Mouse (Mus musculus) limb, embryonic 14.5 days (tissue): ENCODE data around the gene Lasp1. TPM values are rescaled to one million over a fixed set of nuclear protein-coding genes. Genes with fewer than 3 reads are reported as not detected.

Experiments
- ATAC-seq: fragments of 200-750 bp; cut with Nextera tagmentation; 2 replicates; pipeline ENCODE4 v1.8.0; 2017; ENCODE audit warnings: low read depth, moderate number of reproducible peaks, moderate TSS enrichment; ENCODE audit not compliant: low FRiP score
- DNase-seq: peaks from one replicate; pipeline ENCODE4 v3.0.0-alpha.2; 2015; ENCODE audit warnings: low spot score
- H3K27ac ChIP-seq: fragments of 300-500 bp; sonication (generic); replicated peaks from 2 replicates; pipeline ENCODE4 v1.5.1; 2014; ENCODE audit warnings: low read depth, mild to moderate bottlenecking, low read length, moderate library complexity, mixed read lengths
- H3K27me3 ChIP-seq: fragments of 300-500 bp; sonication (generic); 2 replicates; pipeline ENCODE4 v1.6.1; 2014; ENCODE audit warnings: low read length, mixed read lengths; ENCODE audit not compliant: control insufficient read depth, insufficient read depth
- H3K36me3 ChIP-seq: fragments of 300-500 bp; sonication (generic); 2 replicates; pipeline ENCODE4 v1.6.1; 2014; ENCODE audit warnings: mild to moderate bottlenecking, low read length, moderate library complexity, mixed read lengths; ENCODE audit not compliant: control insufficient read depth, insufficient read depth
- H3K4me1 ChIP-seq: fragments of 300-500 bp; sonication (generic); 2 replicates; pipeline ENCODE4 v1.6.1; 2014; ENCODE audit warnings: antibody characterized with exemption, low read length, mixed read lengths; ENCODE audit not compliant: control insufficient read depth, insufficient read depth
- H3K4me2 ChIP-seq: fragments of 300-500 bp; sonication (generic); replicated peaks from 2 replicates; pipeline ENCODE4 v1.6.1; 2014; ENCODE audit warnings: low read depth, mild to moderate bottlenecking, low read length, moderate library complexity; ENCODE audit not compliant: severe bottlenecking
- H3K4me3 ChIP-seq: fragments of 300-500 bp; sonication (generic); replicated peaks from 2 replicates; pipeline ENCODE4 v1.5.1; 2014; ENCODE audit warnings: low read length
- H3K9ac ChIP-seq: fragments of 300-500 bp; sonication (generic); 2 replicates; pipeline ENCODE4 v1.6.1; 2014; ENCODE audit warnings: mild to moderate bottlenecking, low read depth, low read length, moderate library complexity; ENCODE audit not compliant: severe bottlenecking
- H3K9me3 ChIP-seq: fragments of 300-500 bp; sonication (generic); 2 replicates; pipeline ENCODE4 v1.6.1; 2016; ENCODE audit warnings: low read length; ENCODE audit not compliant: control insufficient read depth
- POLR2A ChIP-seq: fragments of 200-500 bp; IDR thresholded peaks from 2 replicates; pipeline ENCODE4 v1.8.0; 2012; ENCODE audit warnings: inconsistent platforms, mild to moderate bottlenecking, moderate library complexity, borderline replicate concordance; ENCODE audit not compliant: insufficient read depth, insufficient read length; ENCODE audit errors: extremely low read depth
- WGBS: fragments of 180-500 bp; shearing (Covaris S2); extraction: QIAGEN DNeasy Blood & Tissue Kit; methylation state at CpG from one replicate; pipeline ENCODE4 v1.1.7; 2014; 5-methylcytosine and 5-hydroxymethylcytosine counted together
- polyA plus RNA-seq, 2 experiments: library from polyadenylated mRNA; depleted of rRNA in 1 of 2; stranded (reverse) in 1 of 2; unstranded in 1 of 2; fragments of >200 nt; fragmentation: Nextera tagmentation in 1 of 2; extraction: Ambion mirVana in 1 of 2; gene quantifications; 2 replicates each; pipeline versions ENCODE4 v1.2.1 to v1.2.3; 2012 to 2014

Gene Lasp1
- polyA plus RNA-seq, 2 experiments, result 95.7 to 105 TPM

- 50% methylated on average over 9 of the region's 13 CpGs for WGBS
- no peak overlapping the region for H3K9ac ChIP-seq
- peaks cover 83% of the 10 kb centered on the region for H3K36me3 ChIP-seq
- H3K4me2 ChIP-seq, result no peak overlapping the region
- H3K27me3 ChIP-seq, result no peaks in the 10 kb centered on the region
- no peak overlapping the region for H3K27ac ChIP-seq
- ATAC-seq, result no peak
- peaks cover 65% of the 10 kb centered on the region for H3K4me1 ChIP-seq
- TF ChIP-seq POLR2A, result no peak
- DNase-seq, result no peak
- H3K4me3 ChIP-seq, result no peak overlapping the region
- no peaks in the 10 kb centered on the region for H3K9me3 ChIP-seq
Measured at GRCm38 (mm10) chr11:97811569-97812362, 13.0 kb downstream of the Lasp1 start.

DNA sequence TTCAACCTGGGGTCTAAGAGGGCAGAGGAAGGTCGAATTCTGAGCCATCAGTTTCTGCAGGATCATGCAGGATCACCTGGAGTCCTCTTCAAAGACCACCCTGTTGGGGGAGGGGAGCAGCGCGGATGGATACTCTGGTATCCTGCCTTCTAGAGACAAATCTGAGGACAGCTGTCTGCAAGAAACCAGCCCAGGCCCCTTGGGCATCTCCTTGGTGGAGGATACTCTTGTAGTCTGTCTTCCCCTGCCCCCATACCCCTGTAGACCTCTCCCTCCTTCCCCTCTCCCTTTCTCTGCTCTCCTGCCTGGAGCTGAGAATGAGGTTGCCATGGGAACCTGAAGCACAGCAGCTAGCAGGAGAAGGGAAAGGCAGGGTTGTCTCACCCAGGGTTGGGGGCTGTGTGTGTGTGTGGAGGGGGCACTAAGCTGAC lies 13.7 kb downstream of the Lasp1 start:
- TF ChIP-seq POLR2A, result no peak
- Histone ChIP-seq H3K4me2 (no peak overlapping the region), H3K4me3 (no peak overlapping the region), H3K9ac (no peak overlapping the region), H3K9me3 (no peaks in the 10 kb centered on the region), H3K36me3 (peaks cover 76% of the 10 kb centered on the region), H3K4me1 (peaks cover 61% of the 10 kb centered on the region), H3K27me3 (no peaks in the 10 kb centered on the region), H3K27ac (no peak overlapping the region)
- ATAC-seq, result peak; percentile 35; the same call in 1 of the 2 replicates
- 41% methylated on average over 3 of the region's 3 CpGs for WGBS
- DNase-seq, result no peak

- Histone ChIP-seq H3K4me2 (no peak overlapping the region), H3K27me3 (no peaks in the 10 kb centered on the region), H3K27ac (no peak overlapping the region), H3K9me3 (no peaks in the 10 kb centered on the region), H3K4me1 (peaks cover 60% of the 10 kb centered on the region), H3K36me3 (peaks cover 75% of the 10 kb centered on the region), H3K4me3 (no peak overlapping the region), H3K9ac (no peak overlapping the region)
- ATAC-seq (no peak), DNase-seq (no peak)
- WGBS, result 63% methylated on average over 7 of the region's 7 CpGs
- no peak for TF ChIP-seq POLR2A
Measured at GRCm38 (mm10) chr11:97813085-97813484, 14.3 kb downstream of the Lasp1 start.

DNA sequence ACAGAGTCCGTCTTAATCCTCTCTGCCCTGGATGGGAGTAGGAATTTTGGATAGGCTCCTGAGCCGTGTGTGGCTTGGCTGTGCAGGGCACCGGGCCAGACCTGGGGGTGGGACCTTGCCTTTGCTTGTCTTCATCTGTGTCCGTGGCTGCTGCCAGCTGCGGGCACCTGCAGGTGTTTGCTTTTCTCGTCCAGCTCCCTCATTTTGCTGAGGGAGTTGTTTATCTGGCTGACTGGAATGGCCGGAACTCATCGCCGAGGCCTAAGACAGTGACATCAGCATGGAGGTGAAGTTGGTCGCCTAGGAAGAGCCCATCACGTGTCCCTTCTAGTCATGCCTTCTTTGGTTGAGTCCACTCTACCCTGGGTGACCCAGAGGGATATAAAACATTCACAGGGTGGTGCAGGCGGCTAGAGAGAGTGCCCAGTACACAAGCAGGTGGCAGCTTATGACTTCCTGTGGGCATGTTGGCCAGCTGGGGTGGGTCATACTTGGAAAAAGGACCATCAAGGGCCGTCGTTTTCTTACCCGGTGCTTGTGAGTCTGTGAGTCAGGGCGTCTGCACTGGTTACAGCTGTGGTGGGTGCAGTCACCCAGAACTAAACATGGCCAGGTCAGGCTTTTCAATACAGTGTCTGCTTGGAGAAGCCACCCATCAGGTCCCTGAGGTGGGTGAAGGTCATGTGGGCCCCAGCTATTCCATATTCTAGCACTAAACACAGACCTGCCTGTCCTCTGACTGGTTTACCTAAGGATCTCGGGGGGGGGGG lies 15.1 kb downstream of the Lasp1 start:
- peaks cover 59% of the 10 kb centered on the region for H3K4me1 ChIP-seq
- WGBS, result 84% methylated on average over 17 of the region's 17 CpGs
- TF ChIP-seq POLR2A, result no peak

GRCm38 (mm10) chr11:97815736-97816135 lies 16.9 kb downstream of the Lasp1 start:
- DNase-seq, result no peak
- TF ChIP-seq POLR2A, result no peak
- WGBS, result 70% methylated on average over 11 of the region's 11 CpGs
- Histone ChIP-seq H3K27ac (no peak overlapping the region), H3K4me2 (no peak overlapping the region), H3K4me3 (no peak overlapping the region), H3K36me3 (peaks cover 76% of the 10 kb centered on the region), H3K9me3 (no peaks in the 10 kb centered on the region), H3K4me1 (peaks cover 43% of the 10 kb centered on the region), H3K27me3 (no peaks in the 10 kb centered on the region), H3K9ac (no peak overlapping the region)
- no peak for ATAC-seq

More for the DNA sequence above, 15.1 kb downstream of the Lasp1 start:
- ATAC-seq, result no peak
- H3K4me3 ChIP-seq, result no peak overlapping the region
- no peaks in the 10 kb centered on the region for H3K27me3 ChIP-seq
- H3K9ac ChIP-seq, result no peak overlapping the region
- H3K27ac ChIP-seq, result no peak overlapping the region
- H3K36me3 ChIP-seq, result peaks cover 75% of the 10 kb centered on the region
- DNase-seq, result no peak
- no peak overlapping the region for H3K4me2 ChIP-seq
- H3K9me3 ChIP-seq, result no peaks in the 10 kb centered on the region
